Mouse (Mus musculus): ENCODE measurements around the gene Ccnt1. TPM values are rescaled to one million over a fixed set of nuclear protein-coding genes. Genes with fewer than 3 reads are reported as not detected.

Gene Ccnt1
- total and polyA plus RNA-seq, 3 experiments: 19.5 to 63.2 (median 44.0) TPM

- peak; percentile 71 for DNase-seq (ENCODE audit: low read depth, low spot score)
- Histone ChIP-seq H3K27me3 (ENCODE audit: control insufficient read depth in 1 of 2, insufficient read depth in 2 of 2, low read length in 2 of 2) (no peaks in the 10 kb centered on the region), H3K9ac (ENCODE audit: control insufficient read depth, low read depth, low read length, poor library complexity, severe bottlenecking) (no peak overlapping the region), H3K27ac (ENCODE audit: control insufficient read depth, low read depth, low read length) (peak overlapping the region; percentile 51), H3K9me3 (replicated peaks; ENCODE audit: insufficient read depth, low read length) (no peaks in the 10 kb centered on the region), H3K36me3 (ENCODE audit: control insufficient read depth in 1 of 2, insufficient read depth in 2 of 2, low read length in 2 of 2) (peaks cover 7 to 42% of the 10 kb centered on the region in 2 experiments; a peak in 3 of 4 replicates), H3K4me3 (ENCODE audit: control insufficient read depth in 1 of 2, insufficient read depth in 1 of 2, low read depth in 2 of 2, low read length in 2 of 2) (no peak overlapping the region), H3K4me1 (ENCODE audit: control insufficient read depth in 1 of 2, insufficient read depth in 2 of 2, low read length in 2 of 2) (peaks cover 40 to 51% of the 10 kb centered on the region in 2 experiments), H3K79me2 (ENCODE audit: control insufficient read depth, insufficient read depth, low read length, poor library complexity) (no peaks in the 10 kb centered on the region)
- peak; percentile 80 to 86 for TF ChIP-seq EP300 (IDR thresholded peaks at IDR 0.05; ENCODE audit: low read depth in 1 of 2, low read length in 2 of 2)
- 0 out of 2 replicates have a peak, but pooled peaks have one; percentile 19 for TF ChIP-seq MYB (IDR thresholded peaks at IDR 0.05; ENCODE audit: low read depth, low read length)
- TF ChIP-seq RCOR1 (IDR thresholded peaks at IDR 0.05; ENCODE audit: low read depth, low read length): peak; percentile 73
- peak; percentile 42; the same call in 1 of the 2 replicates for TF ChIP-seq MAZ (IDR thresholded peaks at IDR 0.05; ENCODE audit: low read depth, low read length)
- TF ChIP-seq MXI1 (IDR thresholded peaks at IDR 0.05; ENCODE audit: low read depth, low read length): peak; percentile 76
- no peak for TF ChIP-seq TBP (IDR thresholded peaks at IDR 0.05; ENCODE audit: low read depth, low read length)
- TF ChIP-seq POLR2A (IDR thresholded peaks at IDR 0.05; ENCODE audit: control insufficient read depth in 1 of 2, insufficient read depth in 1 of 2, low read depth in 1 of 2, low read length in 2 of 2, poor library complexity in 1 of 2): peak in 1 of 2 experiments; percentile 14; a peak in 1 of 4 replicates
- peak; percentile 44; the same call in 1 of the 2 replicates for TF ChIP-seq GATA1 (IDR thresholded peaks at IDR 0.05; ENCODE audit: low read depth, low read length)
- TF ChIP-seq POLR2AphosphoS2 (IDR thresholded peaks at IDR 0.05; ENCODE audit: low read length): no peak
- TF ChIP-seq CHD2 (IDR thresholded peaks at IDR 0.05; ENCODE audit: low read length): no peak
- no peak for TF ChIP-seq UBTF (IDR thresholded peaks at IDR 0.05; ENCODE audit: borderline replicate concordance, insufficient read depth, low read depth, low read length)
- peak; percentile 73; the same call in 1 of the 2 replicates for TF ChIP-seq TCF12 (IDR thresholded peaks at IDR 0.05; ENCODE audit: low read depth, low read length)
- 0 out of 2 replicates have a peak, but pooled peaks have one; percentile 23 for TF ChIP-seq USF1 (IDR thresholded peaks at IDR 0.05; ENCODE audit: low read depth, low read length)
- no peak for TF ChIP-seq KAT2A (conservative IDR thresholded peaks at IDR 0.05; ENCODE audit: low read depth, low read length)
- TF ChIP-seq ZNF384 (IDR thresholded peaks at IDR 0.05; ENCODE audit: low read depth, low read length): peak; percentile 64; the same call in 1 of the 2 replicates
- TF ChIP-seq HCFC1 (IDR thresholded peaks at IDR 0.05; ENCODE audit: low read depth, low read length): peak; percentile 36; the same call in 1 of the 2 replicates
- TF ChIP-seq SMC3 (IDR thresholded peaks at IDR 0.05; ENCODE audit: low read depth, low read length): no peak
- no peak for TF ChIP-seq MEF2A (IDR thresholded peaks at IDR 0.05; ENCODE audit: extremely low read depth, insufficient replicate concordance, low read depth, low read length, poor library complexity, severe bottlenecking)
- no peak for TF ChIP-seq NRF1 (IDR thresholded peaks at IDR 0.05; ENCODE audit: insufficient read depth, low read depth, low read length, poor library complexity, severe bottlenecking)
- no peak for TF ChIP-seq RAD21 (IDR thresholded peaks at IDR 0.05; ENCODE audit: low read depth, low read length)
- no peak for TF ChIP-seq USF2 (IDR thresholded peaks at IDR 0.05; ENCODE audit: borderline replicate concordance in 1 of 2, insufficient read depth in 1 of 2, low read depth in 1 of 2, low read length in 2 of 2)
- TF ChIP-seq ZMIZ1 (IDR thresholded peaks at IDR 0.05; ENCODE audit: low read depth, low read length): no peak
- no peak for TF ChIP-seq CHD1 (IDR thresholded peaks at IDR 0.05; ENCODE audit: low read depth, low read length)
- no peak for TF ChIP-seq BHLHE40 (IDR thresholded peaks at IDR 0.05; ENCODE audit: borderline replicate concordance, low read depth, low read length)
- TF ChIP-seq JUND (IDR thresholded peaks at IDR 0.05; ENCODE audit: low read depth, low read length): no peak
- TF ChIP-seq CTCF (IDR thresholded peaks at IDR 0.05 in 2 of 3, conservative IDR thresholded peaks at IDR 0.05 in 1 of 3; ENCODE audit: control insufficient read depth in 1 of 3, insufficient read depth in 1 of 3, low read depth in 2 of 3, low read length in 3 of 3, poor library complexity in 1 of 3, severe bottlenecking in 1 of 3): no peak
- no peak for TF ChIP-seq POLR2AphosphoS5 (IDR thresholded peaks at IDR 0.05; ENCODE audit: borderline replicate concordance, low read depth, low read length)
- peak; percentile 76 for TF ChIP-seq SIN3A (IDR thresholded peaks at IDR 0.05; ENCODE audit: low read length)
- peak; percentile 77 for TF ChIP-seq ETS1 (IDR thresholded peaks at IDR 0.05; ENCODE audit: low read depth, low read length)
- no peak for TF ChIP-seq ELF1 (IDR thresholded peaks at IDR 0.05; ENCODE audit: low read depth, low read length)
- peak; percentile 47; the same call in 1 of the 2 replicates for TF ChIP-seq TAL1 (IDR thresholded peaks at IDR 0.05; ENCODE audit: low read length)
- no peak for TF ChIP-seq NELFE (IDR thresholded peaks at IDR 0.05; ENCODE audit: low read depth, low read length)
- TF ChIP-seq ZKSCAN1 (IDR thresholded peaks at IDR 0.05; ENCODE audit: low read depth, low read length): no peak
- no peak for TF ChIP-seq MAFK (IDR thresholded peaks at IDR 0.05; ENCODE audit: borderline replicate concordance, low read depth, low read length)
- TF ChIP-seq GABPA (IDR thresholded peaks at IDR 0.05; ENCODE audit: low read depth, low read length): no peak
- peak; percentile 32; the same call in 1 of the 2 replicates for TF ChIP-seq MAX (IDR thresholded peaks at IDR 0.05; ENCODE audit: low read length)
These were observed 19.1 kb upstream of the Ccnt1 start for GRCm38 (mm10) chr15:98589640-98590336.
